Mouse (Mus musculus): ENCODE data around the gene Dus3l. TPM values are rescaled to one million over a fixed set of nuclear protein-coding genes. Genes with fewer than 3 reads are reported as not detected.

The Dus3l gene
- 56.0 TPM for polyA plus RNA-seq (2017; shearing (Covaris generic))

GRCm38 (mm10) chr17:56764474-56765354 is at the start of gene Dus3l:
Dus3l (plus strand) TSS chr17:56764757.

DNA sequence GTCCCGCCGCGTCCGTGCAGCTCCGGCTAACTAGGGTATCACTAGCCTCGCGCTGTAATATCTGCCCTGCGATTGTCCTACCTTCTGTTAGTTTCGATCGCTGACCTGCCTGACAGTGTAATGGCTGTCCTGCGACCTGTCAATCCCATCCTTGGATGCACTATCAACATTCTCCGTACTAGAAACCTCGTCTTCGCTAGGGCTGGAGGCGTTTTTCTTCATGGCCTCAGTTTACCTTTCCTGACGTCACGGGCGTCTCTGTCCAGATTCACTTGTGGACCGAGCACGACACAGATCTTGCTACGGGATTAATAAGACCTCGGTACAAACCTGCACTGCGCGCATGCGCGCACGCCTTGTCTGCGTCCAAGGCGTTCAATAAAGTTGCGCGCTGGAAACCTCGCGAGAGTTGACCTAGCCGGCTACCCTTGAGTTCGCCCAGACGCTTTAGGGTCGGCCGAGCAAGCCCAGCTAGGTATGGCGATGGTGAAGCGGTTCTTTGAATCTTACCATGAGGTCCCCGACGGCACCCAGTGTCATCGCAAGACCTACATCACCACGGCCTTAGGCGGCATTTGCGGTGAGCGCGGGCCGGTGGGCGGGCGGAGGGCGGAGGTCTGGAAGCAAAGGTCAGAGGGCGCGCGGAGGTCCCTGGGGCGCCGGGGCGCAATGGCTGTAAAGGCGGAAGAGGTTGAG is 47.0 kb upstream of the Dus3l start, which contains the start of the genes Ndufa11 and Vmac:
Gene Ndufa11 (plus strand): TSS at position 405 of the 696 bp plus-strand sequence.
Gene Vmac (minus strand): TSS at position 660 of the 696 bp plus-strand sequence.

DNA sequence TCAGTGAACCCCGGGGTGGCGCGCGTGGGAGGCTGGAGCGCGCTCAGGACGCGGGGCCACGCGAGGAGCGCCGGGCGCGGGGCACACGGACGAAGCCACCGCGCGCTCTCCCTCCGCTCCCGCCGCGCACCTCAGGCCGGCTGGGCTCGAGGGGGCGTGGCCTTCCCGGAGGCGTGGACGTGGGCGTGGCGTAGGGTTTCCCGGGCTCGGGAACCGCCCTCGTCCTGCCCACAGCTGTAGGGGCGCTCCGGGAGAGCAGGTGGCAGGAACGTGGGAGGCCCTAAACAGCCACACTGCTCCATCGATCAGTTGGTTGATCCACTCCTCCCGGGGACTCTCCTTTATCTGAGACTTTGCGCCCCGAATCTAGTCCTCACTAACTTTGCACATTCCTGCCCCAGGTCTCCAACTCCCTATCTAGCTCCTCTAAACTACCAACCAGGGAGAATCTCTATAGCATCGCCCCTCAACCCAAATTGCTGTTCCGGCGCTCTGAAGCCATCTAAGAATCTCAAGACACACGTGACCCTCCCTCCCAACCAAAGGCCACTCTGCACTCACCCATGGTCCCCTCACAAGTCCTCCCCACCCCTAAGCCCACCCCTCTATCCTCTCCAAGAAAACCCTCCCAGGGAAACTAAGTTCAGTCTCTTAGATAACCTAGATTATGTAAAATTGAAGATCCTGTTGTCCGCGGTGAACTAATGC is 7.0 kb upstream of the Dus3l start, which contains the start of gene Nrtn:
Gene Nrtn (minus strand): TSS at position 115 of the 708 bp plus-strand sequence.

DNA sequence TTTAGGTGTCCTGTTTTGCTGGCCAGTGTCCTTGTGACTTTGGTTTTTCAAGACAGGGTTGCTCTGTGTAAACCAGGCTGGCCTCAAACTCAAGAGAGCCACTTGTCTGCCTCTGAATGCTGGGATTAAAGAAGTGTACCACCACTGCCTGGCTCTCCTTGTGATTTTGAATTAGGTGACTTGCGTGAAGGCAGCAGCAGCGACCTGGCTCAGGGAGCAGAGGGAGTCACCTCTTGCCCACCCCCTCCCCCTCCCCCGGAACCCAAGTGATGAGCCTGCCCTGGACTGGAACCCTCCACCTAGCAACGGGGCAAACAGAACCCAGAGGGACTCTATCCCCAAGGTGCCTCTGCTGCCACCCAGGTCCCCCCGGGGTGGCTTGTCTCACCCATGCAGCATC is 5.4 kb downstream of the Dus3l start, which contains the start of gene Prr22:
Gene Prr22 (plus strand): TSS at position 301 of the 400 bp plus-strand sequence.

Other genes starting within 250 kb of the Dus3l start
- 1.2 TPM for gene Gm20219, start 210.4 kb upstream of the Dus3l start, polyA plus RNA-seq (2017; shearing (Covaris generic))
- gene Safb2, start 180.2 kb upstream of the Dus3l start, polyA plus RNA-seq (2017; shearing (Covaris generic)), result 187 TPM
- 154 TPM for gene Safb, start 179.9 kb upstream of the Dus3l start, polyA plus RNA-seq (2017; shearing (Covaris generic))
- 219 TPM for gene 2410015M20Rik, start 155.0 kb upstream of the Dus3l start, polyA plus RNA-seq (2017; shearing (Covaris generic))
- 2,149 TPM for gene Rpl36, start 151.3 kb upstream of the Dus3l start, polyA plus RNA-seq (2017; shearing (Covaris generic))
- 8.1 TPM for gene Lonp1, start 137.9 kb upstream of the Dus3l start, polyA plus RNA-seq (2017; shearing (Covaris generic))
- 3.9 TPM for gene Catsperd, start 136.6 kb upstream of the Dus3l start, polyA plus RNA-seq (2017; shearing (Covaris generic))
- 111 TPM for gene Ranbp3, start 91.5 kb upstream of the Dus3l start, polyA plus RNA-seq (2017; shearing (Covaris generic))
- gene Ndufa11, start 47.0 kb upstream of the Dus3l start, polyA plus RNA-seq (2017; shearing (Covaris generic)), result 290 TPM
- gene Vmac, start 46.7 kb upstream of the Dus3l start, polyA plus RNA-seq (2017; shearing (Covaris generic)), result 4.2 TPM
- gene Nrtn, start 7.2 kb upstream of the Dus3l start, polyA plus RNA-seq (2017; shearing (Covaris generic)), result not detected
- 1.6 TPM for gene Prr22, start 5.5 kb downstream of the Dus3l start, polyA plus RNA-seq (2017; shearing (Covaris generic))
- 1.5 TPM for gene Rfx2, start 66.3 kb downstream of the Dus3l start, polyA plus RNA-seq (2017; shearing (Covaris generic))
- not detected for gene Acsbg2, start 109.7 kb downstream of the Dus3l start, polyA plus RNA-seq (2017; shearing (Covaris generic))
- not detected for gene 1700061G19Rik, start 110.7 kb downstream of the Dus3l start, polyA plus RNA-seq (2017; shearing (Covaris generic))
- 4.7 TPM for gene Mllt1, start 170.7 kb downstream of the Dus3l start, polyA plus RNA-seq (2017; shearing (Covaris generic))
- not detected for gene Acer1, start 217.4 kb downstream of the Dus3l start, polyA plus RNA-seq (2017; shearing (Covaris generic))
- gene Clpp, start 225.5 kb downstream of the Dus3l start, polyA plus RNA-seq (2017; shearing (Covaris generic)), result 79.5 TPM
- 43.6 TPM for gene Alkbh7, start 232.6 kb downstream of the Dus3l start, polyA plus RNA-seq (2017; shearing (Covaris generic))
- gene Pspn, start 235.3 kb downstream of the Dus3l start, polyA plus RNA-seq (2017; shearing (Covaris generic)), result 1.0 TPM
- 92.3 TPM for gene Gtf2f1, start 246.5 kb downstream of the Dus3l start, polyA plus RNA-seq (2017; shearing (Covaris generic))
- 0.67 TPM for gene Gm17949, start 246.7 kb downstream of the Dus3l start, polyA plus RNA-seq (2017; shearing (Covaris generic))

Measured in activated CD4-positive, CD25-positive, alpha-beta regulatory T cell, adult 9 weeks (primary cell).